Mouse (Mus musculus) megakaryocyte, embryonic 14.5 days (primary cell): ENCODE data around the gene Gm37240.

Experiments used
- FLI1 ChIP-seq: IDR thresholded peaks from 2 replicates; pipeline ENCODE4 v1.6.1; 2012; ENCODE audit warnings: low read length, inconsistent platforms, mixed read lengths
- GATA1 ChIP-seq: IDR thresholded peaks from 3 replicates; pipeline ENCODE4 v1.6.1; 2012; ENCODE audit warnings: mixed read lengths, low read length, inconsistent platforms, borderline replicate concordance

DNA sequence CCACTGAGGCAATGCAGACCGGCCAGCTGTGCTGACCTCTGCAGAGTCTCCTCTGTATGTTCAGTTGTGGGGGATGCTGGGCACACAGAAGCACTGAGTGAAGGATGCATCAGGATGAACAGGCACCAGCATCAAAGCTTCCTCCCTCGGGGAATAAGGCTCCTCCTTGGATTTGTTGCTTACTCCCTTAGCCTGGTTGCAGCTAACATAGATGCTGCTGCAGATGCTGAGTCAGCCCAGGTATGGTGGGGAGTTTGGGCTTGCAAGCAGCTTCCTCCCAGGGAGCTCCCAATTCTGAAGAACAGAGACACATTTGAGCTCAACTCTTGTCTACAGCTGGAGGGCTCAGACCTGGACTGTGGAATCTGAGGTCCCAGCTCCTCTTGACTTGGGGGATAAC, 863.1 kb downstream of the Gm37240 start:
- TF ChIP-seq GATA1 = no peak
- TF ChIP-seq FLI1 = no peak
